Mouse (Mus musculus): ENCODE measurements around the gene Ormdl3.
A peak's percentile ranks its signal among the peaks of the same experiment; 100 is the strongest.

The Ormdl3 gene

GRCm38 (mm10) chr11:98550975-98551828 is 36.0 kb downstream of the Ormdl3 start, which contains the start of gene Zpbp2:
Zpbp2 (plus strand) TSS chr11:98551097.
- DNase-seq (ENCODE audit: low spot score in 2 of 2): peak; percentile 92 to 97

- no peak for DNase-seq (ENCODE audit: low spot score in 2 of 2)
These were observed 36.7 kb downstream of the Ormdl3 start for GRCm38 (mm10) chr11:98550311-98550974.

GRCm38 (mm10) chr11:98549363-98549762 is 37.8 kb downstream of the Ormdl3 start:
- no peak for DNase-seq (ENCODE audit: low spot score in 2 of 2)

GRCm38 (mm10) chr11:98547308-98547693 is 39.9 kb downstream of the Ormdl3 start:
- DNase-seq (ENCODE audit: low spot score in 2 of 2): no peak

GRCm38 (mm10) chr11:98546529-98547307 is 40.5 kb downstream of the Ormdl3 start:
- no peak for DNase-seq (ENCODE audit: low spot score in 2 of 2)

- peak; percentile 59 to 78 for DNase-seq (ENCODE audit: low spot score in 2 of 2)
These were observed 41.4 kb downstream of the Ormdl3 start, which contains the start of gene Ikzf3 for GRCm38 (mm10) chr11:98545711-98546231. Ikzf3 (minus strand) TSS chr11:98546031.

- no peak for DNase-seq (ENCODE audit: low spot score in 2 of 2)
These were observed 42.1 kb downstream of the Ormdl3 start for GRCm38 (mm10) chr11:98544890-98545677.

- DNase-seq (ENCODE audit: low spot score in 2 of 2): no peak
These were observed 43.8 kb downstream of the Ormdl3 start for GRCm38 (mm10) chr11:98543414-98543813.

GRCm38 (mm10) chr11:98542553-98542952 is 44.6 kb downstream of the Ormdl3 start:
- DNase-seq (ENCODE audit: low spot score in 2 of 2): no peak

- DNase-seq (ENCODE audit: low spot score in 2 of 2): no peak
These were observed 46.8 kb downstream of the Ormdl3 start for GRCm38 (mm10) chr11:98540319-98540718.

GRCm38 (mm10) chr11:98537480-98538034 is 49.6 kb downstream of the Ormdl3 start:
- no peak for DNase-seq (ENCODE audit: low spot score in 2 of 2)
